Mouse (Mus musculus) heart, embryonic 14.5 days (tissue): ENCODE measurements around the gene Apba2. TPM values are rescaled to one million over a fixed set of nuclear protein-coding genes. Genes with fewer than 3 reads are reported as not detected.
A peak's percentile ranks its signal among the peaks of the same experiment; 100 is the strongest.

Experiments
- ATAC-seq: fragments of 200-750 bp; cut with Nextera tagmentation; 2 replicates; pipeline ENCODE4 v1.8.0; 2017; ENCODE audit warnings: low read depth, moderate TSS enrichment; ENCODE audit not compliant: insufficient number of reproducible peaks, insufficient read depth, low FRiP score
- H3K27ac ChIP-seq, 2 experiments: fragments of 200-500 bp in 1 of 2; fragments of 300-500 bp in 1 of 2; sonication (generic) in 1 of 2; replicated peaks in 1 of 2; 2 replicates each; pipeline ENCODE4 v1.5.1; 2012 to 2014; ENCODE audit warnings: low read depth in 2 of 2, low read length in 2 of 2, control low read depth in 1 of 2, mild to moderate bottlenecking in 1 of 2, mixed read lengths in 1 of 2; ENCODE audit not compliant: control insufficient read depth in 1 of 2, insufficient read depth in 1 of 2
- H3K27me3 ChIP-seq: fragments of 300-500 bp; sonication (generic); 2 replicates; pipeline ENCODE4 v1.6.1; 2014; ENCODE audit warnings: mild to moderate bottlenecking, low read length, control low read depth; ENCODE audit not compliant: control insufficient read depth, insufficient read depth
- H3K36me3 ChIP-seq: fragments of 300-500 bp; sonication (generic); 2 replicates; pipeline ENCODE4 v1.6.1; 2014; ENCODE audit warnings: mild to moderate bottlenecking, control low read depth, low read length, mixed read lengths; ENCODE audit not compliant: control insufficient read depth, insufficient read depth
- H3K4me1 ChIP-seq, 2 experiments: fragments of 200-500 bp in 1 of 2; fragments of 300-500 bp in 1 of 2; sonication (generic) in 1 of 2; 2 replicates each; pipeline ENCODE4 v1.6.1; 2012 to 2014; ENCODE audit warnings: low read length in 2 of 2, control low read depth in 1 of 2, mixed read lengths in 1 of 2; ENCODE audit not compliant: control insufficient read depth in 2 of 2, insufficient read depth in 2 of 2
- H3K4me2 ChIP-seq: fragments of 300-500 bp; sonication (generic); 2 replicates; pipeline ENCODE4 v1.6.1; 2014; ENCODE audit warnings: mild to moderate bottlenecking, low read length
- H3K4me3 ChIP-seq, 2 experiments: fragments of 200-500 bp in 1 of 2; fragments of 300-500 bp in 1 of 2; sonication (generic) in 1 of 2; 2 replicates each; pipeline ENCODE4 v1.5.1; 2012 to 2014; ENCODE audit warnings: low read length in 2 of 2, mild to moderate bottlenecking in 2 of 2, control low read depth in 1 of 2, low read depth in 1 of 2, moderate library complexity in 1 of 2; ENCODE audit not compliant: control insufficient read depth in 1 of 2, insufficient read depth in 1 of 2
- H3K9ac ChIP-seq: fragments of 300-500 bp; sonication (generic); 2 replicates; pipeline ENCODE4 v1.6.1; 2014; ENCODE audit warnings: mild to moderate bottlenecking, low read length
- H3K9me3 ChIP-seq: fragments of 300-500 bp; sonication (generic); 2 replicates; pipeline ENCODE4 v1.6.1; 2016; ENCODE audit warnings: low read length, control low read depth; ENCODE audit not compliant: control insufficient read depth
- WGBS: fragments of 180-500 bp; shearing (Covaris S2); extraction: QIAGEN DNeasy Blood & Tissue Kit; methylation state at CpG from one replicate; pipeline ENCODE4 v1.1.7; 2014; 5-methylcytosine and 5-hydroxymethylcytosine counted together
- polyA plus RNA-seq: library from polyadenylated mRNA; unstranded; fragments of >200 nt; fragmentation: Nextera tagmentation; extraction: Ambion mirVana; gene quantifications from 2 replicates; pipeline ENCODE4 v1.2.1, GENCODE M21; 2014

The Apba2 gene
- polyA plus RNA-seq, 1 experiment from 2014 or later = 0.85 TPM

DNA sequence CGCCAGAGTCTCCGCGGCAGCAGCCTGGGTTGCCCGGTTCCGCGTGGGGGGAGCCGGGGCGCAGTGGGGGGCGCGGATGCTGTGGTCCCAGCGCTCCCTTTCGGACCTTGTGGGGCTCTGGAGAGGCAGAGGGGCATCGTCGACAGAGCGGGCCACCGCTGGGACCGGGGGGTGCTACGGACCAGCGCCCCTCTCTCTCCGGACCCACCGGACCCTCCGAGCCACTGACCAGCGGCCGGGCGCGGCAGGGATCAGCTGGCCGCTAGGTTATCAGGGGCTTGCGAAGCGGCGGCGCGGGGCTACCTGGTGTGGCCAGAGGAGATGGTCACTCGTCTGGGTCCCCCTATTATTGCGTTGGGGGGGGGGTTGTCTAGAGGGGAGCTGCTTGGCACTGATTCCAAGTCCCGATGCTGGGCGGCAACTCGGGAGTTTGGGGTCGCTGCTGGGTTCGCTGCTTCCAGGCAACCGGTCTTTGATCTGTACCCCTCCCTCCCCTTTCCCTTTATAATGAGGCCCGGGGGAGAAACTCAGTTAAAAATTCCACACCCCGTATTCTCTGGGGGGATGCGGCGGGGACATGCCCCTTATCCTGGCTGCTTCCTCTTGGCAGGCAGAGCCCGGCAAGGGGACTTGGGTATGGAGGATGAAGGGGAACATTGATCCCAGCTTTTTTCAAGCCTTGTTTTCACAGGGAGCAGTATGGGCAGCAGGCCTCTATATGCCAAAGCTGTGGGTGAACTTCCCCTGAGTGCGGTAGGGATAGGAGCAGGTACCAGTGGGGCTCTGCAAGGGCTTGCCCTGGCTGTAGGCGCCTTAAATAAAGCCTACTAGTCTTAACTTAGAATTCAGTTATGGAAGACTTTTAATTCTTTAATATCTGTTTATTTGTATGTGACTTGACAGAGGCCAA, 1.0 kb downstream of the Apba2 start:
- no peaks in the 10 kb centered on the region for H3K36me3 ChIP-seq
- ATAC-seq = no peak
- WGBS = 3% methylated on average over 36 of the region's 47 CpGs
- H3K9me3 ChIP-seq = 0 out of 2 replicates have a peak, but pooled peaks cover under 1% of the 10 kb centered on the region
- H3K4me2 ChIP-seq = peak overlapping the region; percentile 83
- peaks cover 49% of the 10 kb centered on the region for H3K27me3 ChIP-seq
- no peak overlapping the region for H3K27ac ChIP-seq
- no peak overlapping the region for H3K9ac ChIP-seq
- H3K4me3 ChIP-seq = peak overlapping the region; percentile 40 to 46
- no peaks in the 10 kb centered on the region for H3K4me1 ChIP-seq

DNA sequence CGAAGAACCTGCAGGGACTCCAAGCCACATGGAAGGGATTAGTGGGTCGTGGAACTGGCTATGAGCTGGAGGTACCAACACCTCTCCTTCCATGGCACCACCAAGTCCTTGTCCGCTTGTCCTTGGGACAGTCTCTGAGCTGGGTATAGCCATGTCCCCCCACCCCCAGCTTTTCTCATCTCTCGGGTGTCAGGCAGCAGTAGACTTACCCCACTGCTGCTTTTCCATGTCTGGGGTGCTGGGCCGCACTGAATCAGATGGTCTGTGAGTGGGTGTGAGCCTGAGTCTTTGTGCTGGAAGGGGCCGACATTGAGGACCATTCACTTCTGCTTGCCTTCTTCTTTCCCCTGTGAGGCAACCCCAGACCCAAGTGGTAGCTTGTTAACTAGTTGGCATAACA, 2.1 kb downstream of the Apba2 start:
- H3K27me3 ChIP-seq = peaks cover 49% of the 10 kb centered on the region
- WGBS = 56% methylated on average over 6 of the region's 6 CpGs
- no peak overlapping the region for H3K4me2 ChIP-seq
- H3K36me3 ChIP-seq = no peaks in the 10 kb centered on the region
- no peak for ATAC-seq
- no peaks in the 10 kb centered on the region for H3K9me3 ChIP-seq
- H3K4me3 ChIP-seq = no peak overlapping the region
- H3K9ac ChIP-seq = no peak overlapping the region
- no peaks in the 10 kb centered on the region for H3K4me1 ChIP-seq
- H3K27ac ChIP-seq = no peak overlapping the region

DNA sequence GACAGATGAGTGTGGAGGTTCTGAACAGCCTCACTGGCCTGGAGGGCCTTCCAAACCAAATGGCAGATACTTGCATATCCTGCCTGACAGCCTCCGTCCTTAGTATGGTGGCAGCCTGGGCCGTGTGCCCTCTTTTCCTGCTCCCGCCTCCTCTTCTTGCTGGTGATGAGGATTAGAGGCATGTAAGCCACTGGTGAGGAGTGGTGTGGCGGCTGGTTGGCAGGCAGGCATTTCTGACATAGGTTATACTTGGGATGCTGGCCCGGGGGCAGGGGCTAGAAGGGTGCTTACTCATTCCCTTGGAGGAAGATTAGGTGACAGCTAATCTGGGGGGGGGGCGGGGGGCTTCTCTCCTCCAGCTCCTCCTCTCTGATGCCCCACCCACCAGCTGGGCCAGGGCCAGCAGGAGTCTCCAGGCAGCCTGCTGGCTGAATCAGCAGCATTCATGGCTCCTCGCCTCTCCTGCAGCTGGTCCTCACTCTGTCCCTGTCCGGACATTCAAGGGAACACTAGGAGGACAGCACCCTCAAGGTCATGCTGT, 3.3 kb downstream of the Apba2 start:
- no peak overlapping the region for H3K27ac ChIP-seq
- peaks cover 49% of the 10 kb centered on the region for H3K27me3 ChIP-seq
- ATAC-seq = no peak
- no peak overlapping the region for H3K9ac ChIP-seq
- H3K4me3 ChIP-seq = no peak overlapping the region
- WGBS = 17% methylated on average over 8 of the region's 8 CpGs
- no peaks in the 10 kb centered on the region for H3K9me3 ChIP-seq
- no peaks in the 10 kb centered on the region for H3K36me3 ChIP-seq
- H3K4me2 ChIP-seq = no peak overlapping the region
- no peaks in the 10 kb centered on the region for H3K4me1 ChIP-seq

DNA sequence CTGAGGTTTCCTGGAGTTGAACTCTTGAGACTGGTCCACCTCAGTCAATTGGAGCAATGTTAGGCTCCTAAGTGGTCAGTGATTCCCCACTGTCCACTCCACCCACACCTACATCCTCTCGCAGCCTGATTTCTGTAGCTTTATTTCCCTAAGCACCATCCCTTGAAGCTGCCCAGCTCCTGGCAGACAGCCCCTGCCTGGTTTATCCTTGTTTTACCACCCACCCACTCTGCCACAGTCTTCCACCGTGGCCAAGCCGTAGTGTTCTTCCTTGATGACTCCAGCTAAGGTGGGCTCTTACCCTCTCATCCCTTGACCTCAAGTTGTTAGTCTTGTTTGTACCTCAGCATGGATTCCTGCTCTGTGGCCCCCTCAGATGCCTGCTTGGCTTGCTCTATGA, 4.1 kb downstream of the Apba2 start:
- no peaks in the 10 kb centered on the region for H3K4me1 ChIP-seq
- WGBS = 82% methylated on average over 3 of the region's 3 CpGs
- H3K27me3 ChIP-seq = peaks cover 46% of the 10 kb centered on the region
- H3K36me3 ChIP-seq = no peaks in the 10 kb centered on the region
- H3K4me3 ChIP-seq = no peak overlapping the region
- H3K27ac ChIP-seq = no peak overlapping the region
- no peak overlapping the region for H3K4me2 ChIP-seq
- no peak for ATAC-seq
- no peak overlapping the region for H3K9ac ChIP-seq
- H3K9me3 ChIP-seq = no peaks in the 10 kb centered on the region

DNA sequence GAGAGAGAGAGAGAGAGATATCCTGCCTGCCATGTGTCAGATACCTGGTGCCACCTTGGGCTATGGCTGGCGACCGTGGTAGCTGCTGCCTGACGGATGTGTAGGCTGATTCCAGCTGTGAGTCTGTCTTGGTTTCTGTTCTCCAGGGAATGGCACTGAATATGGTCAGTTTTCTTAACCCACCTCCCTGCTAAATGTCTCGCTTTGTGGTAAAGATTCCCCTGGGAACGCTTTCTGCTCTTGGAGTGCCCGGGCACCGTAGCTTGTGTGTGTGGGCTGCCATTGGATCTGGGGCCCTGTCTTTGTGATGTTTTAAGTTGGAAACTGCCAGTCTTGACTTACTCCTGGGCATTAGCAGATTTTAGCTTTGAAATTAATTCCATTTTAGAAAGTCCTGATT, 7.3 kb downstream of the Apba2 start:
- H3K4me2 ChIP-seq = no peak overlapping the region
- no peak overlapping the region for H3K9ac ChIP-seq
- 77% methylated on average over 7 of the region's 7 CpGs for WGBS
- peaks cover 13% of the 10 kb centered on the region for H3K27me3 ChIP-seq
- no peaks in the 10 kb centered on the region for H3K36me3 ChIP-seq
- no peaks in the 10 kb centered on the region for H3K4me1 ChIP-seq
- H3K27ac ChIP-seq = no peak overlapping the region
- no peak overlapping the region for H3K4me3 ChIP-seq
- no peaks in the 10 kb centered on the region for H3K9me3 ChIP-seq
- ATAC-seq = no peak

DNA sequence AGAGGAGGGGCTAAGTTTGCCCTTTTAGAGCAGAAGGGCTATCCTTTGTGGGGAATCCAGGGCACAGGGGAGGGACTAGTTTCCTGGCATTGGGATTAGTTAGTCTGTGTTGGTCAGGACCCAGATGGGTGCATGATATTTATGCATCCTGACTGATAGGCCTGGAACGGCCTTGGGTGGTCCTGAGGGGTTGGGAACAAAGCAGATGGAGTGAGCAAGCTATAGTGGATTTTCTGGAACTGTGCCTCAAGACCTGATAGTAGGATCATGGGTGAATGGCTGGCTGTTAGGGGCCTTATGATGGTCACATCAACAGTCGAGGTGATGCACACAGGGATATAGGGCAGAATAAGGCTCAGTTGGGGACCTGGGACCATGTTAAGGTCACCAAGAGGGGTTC, 8.4 kb downstream of the Apba2 start:
- H3K9ac ChIP-seq = no peak overlapping the region
- ATAC-seq = no peak
- H3K27ac ChIP-seq = no peak overlapping the region
- H3K9me3 ChIP-seq = no peaks in the 10 kb centered on the region
- no peaks in the 10 kb centered on the region for H3K36me3 ChIP-seq
- no peak overlapping the region for H3K4me2 ChIP-seq
- peaks cover 5% of the 10 kb centered on the region for H3K27me3 ChIP-seq
- H3K4me3 ChIP-seq = no peak overlapping the region
- H3K4me1 ChIP-seq = no peaks in the 10 kb centered on the region
- 59% methylated on average over 2 of the region's 2 CpGs for WGBS

DNA sequence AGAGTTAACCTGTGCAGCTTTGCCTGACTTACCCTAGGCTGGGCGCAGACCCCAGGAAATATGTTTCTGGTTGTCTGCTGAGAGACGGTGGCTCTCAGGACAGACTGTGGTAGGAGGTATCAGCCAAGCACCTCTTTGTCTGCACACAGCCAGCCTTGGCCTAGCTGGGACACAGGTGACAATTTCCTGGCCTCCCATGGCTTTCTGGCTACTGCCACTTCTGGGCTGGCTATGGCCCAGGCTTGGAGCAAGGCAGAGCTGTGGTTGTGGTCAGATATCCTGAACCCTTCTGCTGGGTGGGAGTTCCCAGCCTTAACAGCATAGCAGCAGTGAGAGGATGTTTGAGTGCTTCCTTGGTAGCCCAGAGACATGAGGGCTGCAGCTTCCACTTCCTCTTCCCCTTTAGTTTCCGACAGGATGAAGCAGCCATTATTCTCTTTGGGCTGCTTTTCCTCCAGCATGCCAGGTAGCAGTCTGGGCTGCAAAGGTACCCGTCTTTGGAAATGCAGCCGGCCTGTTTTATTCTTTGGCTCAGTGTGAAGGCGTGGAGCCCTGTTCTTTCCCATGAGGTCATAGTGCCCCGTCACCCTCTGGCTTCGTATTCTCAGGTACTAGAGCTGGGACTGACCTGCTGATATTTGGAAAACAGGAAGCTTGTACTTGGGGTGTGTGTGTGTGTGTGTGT, 9.2 kb downstream of the Apba2 start:
- Histone ChIP-seq H3K4me2 (no peak overlapping the region), H3K36me3 (no peaks in the 10 kb centered on the region), H3K4me3 (no peak overlapping the region), H3K27ac (no peak overlapping the region), H3K27me3 (no peaks in the 10 kb centered on the region), H3K9me3 (no peaks in the 10 kb centered on the region), H3K9ac (no peak overlapping the region), H3K4me1 (no peaks in the 10 kb centered on the region)
- WGBS = 70% methylated on average over 8 of the region's 8 CpGs
- ATAC-seq = no peak
